ENCODE assay signal across 22 mouse cellular contexts in genomic region chr9:86105851-86106250, GRCm38 (mm10).
DNase-seq lines count a peak whose midpoint lies in the region; ATAC-seq and TF ChIP-seq lines count a peak whose summit lies in the region.
"Had no signal": no experiment of that assay in that cellular context is flagged by ENCODE, and none has a peak within 500 bp of the region (broad histone marks: within the 10 kb centered on the region; RNA-seq: fewer than 3 reads in every experiment).

No protein-coding gene starts in this region.

- no peaks in the 10 kb centered on the region for H3K9me3 ChIP-seq in kidney, embryonic 15.5 days (replicated peaks)
- H3K9me3 ChIP-seq in kidney, postnatal 0 days (replicated peaks; ENCODE audit: low read length) = no peaks in the 10 kb centered on the region
- no peaks in the 10 kb centered on the region for H3K9me3 ChIP-seq in neural tube, embryonic 14.5 days (ENCODE audit: control insufficient read depth, low read length)
- H3K9me3 ChIP-seq: embryonic facial prominence, embryonic 13.5 days; embryonic facial prominence, embryonic 15.5 days had no signal

- H3K36me3 ChIP-seq in kidney, embryonic 15.5 days = no peaks in the 10 kb centered on the region
- H3K36me3 ChIP-seq in kidney, postnatal 0 days (ENCODE audit: insufficient read depth, low read length) = no peaks in the 10 kb centered on the region
- no peaks in the 10 kb centered on the region for H3K36me3 ChIP-seq in neural tube, embryonic 14.5 days (ENCODE audit: control insufficient read depth, insufficient read depth, low read length)
- H3K36me3 ChIP-seq: embryonic facial prominence, embryonic 13.5 days; embryonic facial prominence, embryonic 15.5 days; forebrain, embryonic 10.5 days; forebrain, embryonic 12.5 days had no signal

- no peak overlapping the region for H3K27ac ChIP-seq in kidney, embryonic 15.5 days
- H3K27ac ChIP-seq in kidney, postnatal 0 days = no peak overlapping the region
- H3K27ac ChIP-seq in neural tube, embryonic 14.5 days (ENCODE audit: low read depth, low read length) = no peak overlapping the region
- H3K27ac ChIP-seq: embryonic facial prominence, embryonic 13.5 days; embryonic facial prominence, embryonic 15.5 days; forebrain, embryonic 10.5 days; forebrain, embryonic 12.5 days had no signal

- WGBS in kidney, embryonic 15.5 days = 27% methylated on average over 3 of the region's 3 CpGs
- WGBS in kidney, postnatal 0 days = 26% methylated on average over 3 of the region's 3 CpGs
- WGBS in neural tube, embryonic 14.5 days = 42% methylated on average over 3 of the region's 3 CpGs

- no peak overlapping the region for H3K9ac ChIP-seq in kidney, embryonic 15.5 days
- no peak overlapping the region for H3K9ac ChIP-seq in kidney, postnatal 0 days (ENCODE audit: low read depth, low read length)
- no peak overlapping the region for H3K9ac ChIP-seq in neural tube, embryonic 14.5 days (replicated peaks; ENCODE audit: low read depth, low read length)
- H3K9ac ChIP-seq: embryonic facial prominence, embryonic 13.5 days; embryonic facial prominence, embryonic 15.5 days; forebrain, embryonic 12.5 days had no signal

- ATAC-seq in kidney, embryonic 15.5 days (replicated peaks; ENCODE audit: low FRiP score) = peak; percentile 79
- ATAC-seq in kidney, postnatal 0 days (replicated peaks; ENCODE audit: low FRiP score, low read depth) = no peak
- ATAC-seq in neural tube, embryonic 14.5 days (ENCODE audit: low read depth) = 0 out of 2 replicates have a peak, but pooled peaks have one; percentile 50
- ATAC-seq: forebrain, embryonic 14.5 days had no signal

- H3K27me3 ChIP-seq in kidney, embryonic 15.5 days = no peaks in the 10 kb centered on the region
- H3K27me3 ChIP-seq in kidney, postnatal 0 days (ENCODE audit: insufficient read depth, low read length) = no peaks in the 10 kb centered on the region
- no peaks in the 10 kb centered on the region for H3K27me3 ChIP-seq in neural tube, embryonic 14.5 days (ENCODE audit: control insufficient read depth, insufficient read depth, low read length)
- H3K27me3 ChIP-seq: embryonic facial prominence, embryonic 13.5 days; embryonic facial prominence, embryonic 15.5 days; forebrain, embryonic 12.5 days had no signal

- DNase-seq in kidney, adult 18-20 months = no peak
- DNase-seq in kidney, postnatal 0 days (ENCODE audit: low spot score) = peak; percentile 54
- DNase-seq in kidney, postnatal 10 days = no peak
- no peak for DNase-seq in neural tube, embryonic 10.5 days (ENCODE audit: extremely low spot score, low spot score)
- DNase-seq: adrenal gland, adult 2 months; adrenal gland, postnatal 10 days; adrenal gland, postnatal 25 days; cerebellum, adult 11 months; cerebellum, adult 18-20 months; cerebellum, adult 8-10 months; cerebellum, adult 9-11 months; cerebellum, postnatal 14 days; cerebellum, postnatal 36 days; embryo, embryonic 11 days had no signal

- no peak overlapping the region for H3K4me2 ChIP-seq in kidney, embryonic 15.5 days
- no peak overlapping the region for H3K4me2 ChIP-seq in kidney, postnatal 0 days (ENCODE audit: low read length)
- no peak overlapping the region for H3K4me2 ChIP-seq in neural tube, embryonic 14.5 days (ENCODE audit: low read depth, low read length)
- H3K4me2 ChIP-seq: embryonic facial prominence, embryonic 13.5 days; embryonic facial prominence, embryonic 15.5 days; forebrain, embryonic 12.5 days had no signal

- H3K4me1 ChIP-seq in kidney, embryonic 15.5 days = no peaks in the 10 kb centered on the region
- H3K4me1 ChIP-seq in kidney, postnatal 0 days (replicated peaks; ENCODE audit: insufficient read depth, low read length) = no peaks in the 10 kb centered on the region
- no peaks in the 10 kb centered on the region for H3K4me1 ChIP-seq in neural tube, embryonic 14.5 days (ENCODE audit: control insufficient read depth, insufficient read depth, low read length)
- H3K4me1 ChIP-seq: embryonic facial prominence, embryonic 13.5 days; embryonic facial prominence, embryonic 15.5 days; forebrain, embryonic 10.5 days; forebrain, embryonic 12.5 days had no signal

- no peak for TF ChIP-seq CTCF in kidney, postnatal 0 days (IDR thresholded peaks at IDR 0.05; ENCODE audit: low read depth)

- H3K4me3 ChIP-seq in kidney, embryonic 15.5 days (replicated peaks) = no peak overlapping the region
- no peak overlapping the region for H3K4me3 ChIP-seq in kidney, postnatal 0 days (replicated peaks; ENCODE audit: low read depth, low read length)
- H3K4me3 ChIP-seq in neural tube, embryonic 14.5 days (ENCODE audit: low read depth, low read length) = no peak overlapping the region
- H3K4me3 ChIP-seq: embryonic facial prominence, embryonic 13.5 days; embryonic facial prominence, embryonic 15.5 days; erythroblast, embryonic 14.5 days; forebrain, embryonic 10.5 days; forebrain, embryonic 12.5 days had no signal
